Mouse (Mus musculus) lung, embryonic 14.5 days (tissue): ENCODE data around the gene Hoxa3. TPM values are rescaled to one million over a fixed set of nuclear protein-coding genes. Genes with fewer than 3 reads are reported as not detected.
A peak's percentile ranks its signal among the peaks of the same experiment; 100 is the strongest.

Source experiments
- ATAC-seq: fragments of 200-750 bp; cut with Nextera tagmentation; 2 replicates; pipeline ENCODE4 v1.8.0; 2017; ENCODE audit warnings: mild to moderate bottlenecking, moderate TSS enrichment, moderate library complexity; ENCODE audit not compliant: insufficient read depth
- DNase-seq: peaks from one replicate; pipeline ENCODE4 v3.0.0-alpha.2; 2015
- H3K27ac ChIP-seq: fragments of 300-500 bp; sonication (generic); 2 replicates; pipeline ENCODE4 v1.5.1; 2014; ENCODE audit warnings: low read depth, mild to moderate bottlenecking, moderate library complexity
- H3K27me3 ChIP-seq: fragments of 300-500 bp; sonication (generic); 2 replicates; pipeline ENCODE4 v1.6.1; 2014; ENCODE audit warnings: low read length, control low read depth; ENCODE audit not compliant: insufficient read depth
- H3K36me3 ChIP-seq: fragments of 300-500 bp; sonication (generic); 2 replicates; pipeline ENCODE4 v1.6.1; 2014; ENCODE audit warnings: control low read depth; ENCODE audit not compliant: insufficient read depth
- H3K4me1 ChIP-seq: fragments of 300-500 bp; sonication (generic); 2 replicates; pipeline ENCODE4 v1.6.1; 2014; ENCODE audit warnings: antibody characterized with exemption, control low read depth; ENCODE audit not compliant: insufficient read depth
- H3K4me2 ChIP-seq: fragments of 300-500 bp; sonication (generic); 2 replicates; pipeline ENCODE4 v1.6.1; 2014; ENCODE audit warnings: mild to moderate bottlenecking
- H3K4me3 ChIP-seq: fragments of 300-500 bp; sonication (generic); 2 replicates; pipeline ENCODE4 v1.5.1; 2014; ENCODE audit warnings: low read depth, low read length
- H3K9ac ChIP-seq: fragments of 300-500 bp; sonication (generic); 2 replicates; pipeline ENCODE4 v1.6.1; 2014
- H3K9me3 ChIP-seq: fragments of 300-500 bp; sonication (generic); 2 replicates; pipeline ENCODE4 v1.6.1; 2016; ENCODE audit warnings: low read depth, low read length, control low read depth
- CTCF ChIP-seq: IDR thresholded peaks from 2 replicates; pipeline ENCODE4 v1.5.1; 2016; ENCODE audit warnings: antibody characterized with exemption, low read depth
- WGBS: fragments of 180-500 bp; shearing (Covaris S2); extraction: QIAGEN DNeasy Blood & Tissue Kit; methylation state at CpG from one replicate; pipeline ENCODE4 v1.1.7; 2014; 5-methylcytosine and 5-hydroxymethylcytosine counted together
- polyA plus RNA-seq: library from polyadenylated mRNA; unstranded; fragments of >200 nt; fragmentation: Nextera tagmentation; extraction: Ambion mirVana; gene quantifications from 2 replicates; pipeline ENCODE4 v1.2.1, GENCODE M21; 2014

The Hoxa3 gene
- polyA plus RNA-seq, result 10.3 and 11.3 TPM in 2 replicates

DNA sequence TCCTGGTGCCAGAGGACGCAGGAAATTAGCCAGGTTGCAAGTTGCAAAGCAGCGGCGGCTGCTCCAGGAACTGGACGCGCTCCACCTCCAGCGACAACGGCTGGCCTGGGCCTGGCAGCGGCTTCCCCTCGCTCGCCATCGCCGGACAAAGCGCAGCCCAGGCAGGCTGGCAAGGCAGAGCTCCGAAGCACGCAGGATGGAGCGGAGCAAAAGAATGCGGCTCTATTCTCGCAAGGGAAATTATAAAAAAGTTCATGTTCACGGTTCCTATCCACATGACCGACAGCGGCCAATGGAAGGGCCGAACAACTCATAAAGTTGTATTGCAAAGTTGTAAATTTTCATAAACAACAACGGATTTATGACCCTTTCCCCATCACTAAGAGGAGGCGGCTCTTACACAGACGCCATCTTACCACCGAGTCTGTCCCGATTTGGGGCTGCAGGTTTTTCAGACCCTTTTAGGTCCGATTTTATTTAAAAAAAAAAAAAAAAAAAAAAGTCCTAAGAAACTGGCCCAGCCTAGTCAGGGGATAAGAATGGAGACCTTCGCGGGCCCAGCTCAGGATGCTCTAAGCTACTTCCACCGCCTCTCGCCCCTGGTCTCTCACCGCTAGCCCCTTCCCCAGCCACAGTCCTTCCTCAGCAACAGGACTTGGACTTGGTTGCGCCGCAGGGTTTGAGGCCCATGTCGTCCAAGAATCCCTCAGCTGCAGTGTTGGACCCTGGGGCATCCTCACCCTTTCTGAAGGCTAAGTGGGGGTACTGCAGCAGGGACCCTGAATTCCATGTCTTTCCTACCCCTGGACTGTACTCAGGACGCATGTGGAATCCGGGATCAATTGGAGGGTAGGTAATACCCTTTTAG is at the start of gene Hoxa3, which contains the start of gene Gm28308:
Gene Hoxa3, minus strand, starts transcription at position 218 of the 868 bp plus-strand sequence.
Gene Gm28308, minus strand, starts transcription at position 221 of the 868 bp plus-strand sequence.
- H3K4me1 ChIP-seq, result 0 out of 2 replicates have a peak, but pooled peaks cover 3% of the 10 kb centered on the region
- peak; percentile 80 for DNase-seq
- peaks cover 98% of the 10 kb centered on the region for H3K27me3 ChIP-seq

DNA sequence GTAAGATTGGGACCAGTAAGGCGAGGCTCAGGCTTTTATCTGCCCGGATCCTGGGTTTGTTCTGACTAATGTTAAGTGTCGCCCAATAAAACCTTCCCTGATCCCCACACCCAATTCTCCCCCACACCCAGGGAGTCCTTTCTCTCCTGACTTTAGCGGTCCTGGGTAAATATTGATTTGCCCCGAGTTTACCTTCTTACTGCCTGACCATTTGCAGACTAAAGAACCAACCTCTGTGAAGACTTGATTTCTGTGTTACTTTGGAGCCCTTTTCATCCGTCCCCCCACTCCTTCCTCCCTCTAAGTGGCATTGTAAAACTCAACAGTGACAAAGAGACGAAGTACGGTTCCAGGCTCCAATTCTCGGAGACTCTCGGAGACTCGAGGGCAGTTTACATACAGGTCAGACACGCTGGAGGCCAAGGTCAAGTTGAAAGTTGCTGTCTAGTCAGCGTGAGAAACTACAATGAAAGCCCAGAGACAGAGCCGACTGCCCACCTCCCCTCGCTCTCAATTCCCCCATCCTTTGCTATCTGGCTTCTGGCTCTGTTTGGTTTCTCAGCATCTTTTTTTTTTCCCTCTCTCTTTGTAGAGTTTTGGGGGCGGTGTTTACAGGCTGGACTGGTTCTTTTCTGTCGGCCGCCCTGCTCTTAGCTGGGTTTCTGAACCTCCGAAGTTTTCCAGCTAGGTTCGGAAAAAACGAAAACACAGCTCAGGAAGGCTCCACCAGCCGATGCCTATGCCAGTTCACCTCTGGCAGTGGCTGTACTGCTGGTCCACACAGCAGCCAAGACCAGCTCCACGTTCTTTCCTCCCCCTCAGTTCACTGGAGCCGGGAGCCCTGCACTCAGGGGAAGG is 49.6 kb upstream of the Hoxa3 start:
- peak; percentile 20 for DNase-seq
- Histone ChIP-seq H3K4me1 (no peaks in the 10 kb centered on the region), H3K4me3 (no peak overlapping the region), H3K36me3 (no peaks in the 10 kb centered on the region), H3K9ac (no peak overlapping the region), H3K9me3 (no peaks in the 10 kb centered on the region), H3K27ac (no peak overlapping the region), H3K4me2 (no peak overlapping the region), H3K27me3 (peaks cover 90% of the 10 kb centered on the region)
- ATAC-seq, result no peak
- WGBS, result 2% methylated on average over 24 of the region's 24 CpGs
- TF ChIP-seq CTCF, result no peak

More for the DNA sequence above, at the start of gene Hoxa3, which contains the start of gene Gm28308:
- TF ChIP-seq CTCF, result no peak
- Histone ChIP-seq H3K36me3 (no peaks in the 10 kb centered on the region), H3K4me2 (peak within 1 kb of the TSS; percentile 87), H3K9ac (peak within 1 kb of the TSS; percentile 40), H3K9me3 (no peaks in the 10 kb centered on the region), H3K4me3 (peak within 1 kb of the TSS; percentile 43), H3K27ac (peak within 1 kb of the TSS; percentile 85; the same call in 1 of the 2 replicates)
- WGBS, result 9% methylated on average over 38 of the region's 38 CpGs
- peak; percentile 21; the same call in 1 of the 2 replicates for ATAC-seq

DNA sequence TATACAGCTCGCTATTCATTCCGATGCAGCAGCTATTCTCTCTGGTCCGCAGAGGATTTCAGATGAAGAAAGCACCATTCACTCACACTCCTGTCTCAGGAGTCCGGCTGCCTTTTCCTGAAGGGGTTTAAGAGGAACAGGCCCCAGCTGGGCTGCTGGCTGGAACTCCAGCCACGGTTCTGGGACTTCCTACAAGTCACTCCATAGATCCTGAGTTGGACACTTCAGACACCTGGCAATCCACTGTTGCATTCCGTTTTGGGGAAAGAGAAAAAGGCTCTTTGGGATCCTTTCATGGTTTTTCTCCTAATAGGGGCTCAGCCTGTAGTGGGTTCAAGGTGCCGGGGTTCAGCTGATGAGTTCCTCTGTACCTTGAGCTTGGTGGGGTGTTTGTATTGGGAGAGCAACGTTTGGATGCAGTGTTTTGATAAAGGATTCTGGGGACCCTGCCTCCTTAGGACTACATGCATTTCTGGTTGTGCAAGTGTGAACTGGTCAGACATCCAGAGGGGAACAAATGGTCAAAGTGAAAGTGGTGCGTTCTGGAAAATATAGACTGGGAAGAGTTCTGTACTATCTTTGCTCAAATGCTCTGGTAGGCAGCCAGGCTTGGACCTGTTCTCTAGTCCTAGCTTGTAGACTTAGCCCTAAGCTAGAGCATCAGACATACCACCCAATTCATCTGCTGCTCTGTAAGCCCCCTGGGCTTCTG is 48.8 kb upstream of the Hoxa3 start:
- WGBS, result 3% methylated on average over 9 of the region's 9 CpGs
- no peak overlapping the region for H3K27ac ChIP-seq

DNA sequence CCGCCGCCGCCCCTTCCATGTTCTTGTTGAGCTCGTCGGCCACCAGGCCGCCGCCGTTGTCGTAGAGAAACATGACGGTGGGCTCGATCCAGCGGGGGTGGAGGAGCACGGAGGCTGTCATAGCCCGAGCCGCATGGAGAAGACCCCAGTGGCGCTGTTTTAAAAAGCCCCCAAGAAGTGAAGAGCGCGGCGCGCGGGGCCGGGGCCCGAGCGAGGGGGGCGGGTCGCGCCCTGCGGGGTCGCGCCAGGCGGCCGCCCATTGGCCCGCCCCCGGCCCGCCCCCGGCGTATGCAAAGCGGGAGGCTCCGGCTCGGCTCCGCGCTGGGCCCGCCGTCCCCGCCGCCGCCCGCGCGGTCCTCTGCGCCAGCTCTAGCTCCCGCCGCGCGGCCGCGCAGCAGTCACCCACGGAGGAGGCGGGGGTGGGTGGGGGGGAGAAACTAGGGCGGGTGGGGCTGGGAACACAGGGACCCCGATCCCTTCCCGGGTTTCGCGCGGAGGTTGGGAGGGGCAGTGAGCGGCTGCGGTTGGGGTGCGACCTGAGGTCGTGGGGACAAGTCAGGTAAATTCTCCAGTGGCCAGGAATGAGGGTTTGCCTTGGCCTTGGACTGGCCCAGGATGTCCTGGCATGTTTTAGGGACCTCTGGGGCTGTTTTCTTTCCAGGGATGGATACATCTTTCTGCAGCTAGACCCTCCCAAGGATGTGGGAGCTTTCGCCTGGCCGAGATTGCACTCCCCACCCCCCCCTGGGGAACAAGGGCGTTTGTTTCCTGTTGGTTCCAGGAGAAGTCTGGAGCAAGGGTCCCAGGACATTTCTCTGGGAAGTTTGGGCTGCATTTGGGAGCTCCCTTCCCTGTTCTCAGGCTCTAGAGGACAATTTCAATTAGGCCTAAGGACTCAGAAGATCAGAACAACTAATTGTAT is 47.8 kb upstream of the Hoxa3 start, which contains the start of gene Hoxa13:
Gene Hoxa13, minus strand, starts transcription at position 227 of the 922 bp plus-strand sequence.
- TF ChIP-seq CTCF, result no peak
- peak within 1 kb of the TSS; percentile 67 for H3K4me2 ChIP-seq
- peaks cover 91% of the 10 kb centered on the region for H3K27me3 ChIP-seq
- H3K27ac ChIP-seq, result no peak within 1 kb of the TSS
- DNase-seq (peak; percentile 63), ATAC-seq (peak; percentile 82; the same call in 1 of the 2 replicates)
- H3K9me3 ChIP-seq, result no peaks in the 10 kb centered on the region
- H3K4me3 ChIP-seq, result peak within 1 kb of the TSS; percentile 38
- H3K4me1 ChIP-seq, result no peaks in the 10 kb centered on the region
- H3K36me3 ChIP-seq, result no peaks in the 10 kb centered on the region
- 0 out of 2 replicates have a peak within 1 kb of the TSS, but pooled peaks have one; percentile 17 for H3K9ac ChIP-seq
- 1% methylated on average over 65 of the region's 72 CpGs for WGBS

More for the DNA sequence above, 48.8 kb upstream of the Hoxa3 start:
- no peak for TF ChIP-seq CTCF
- Histone ChIP-seq H3K4me2 (no peak overlapping the region), H3K36me3 (no peaks in the 10 kb centered on the region), H3K4me1 (no peaks in the 10 kb centered on the region), H3K4me3 (no peak overlapping the region), H3K9ac (no peak overlapping the region), H3K27me3 (peaks cover 91% of the 10 kb centered on the region), H3K9me3 (no peaks in the 10 kb centered on the region)
- ATAC-seq, result no peak
- DNase-seq, result peak; percentile 38

GRCm38 (mm10) chr6:52259811-52260261 is 46.7 kb upstream of the Hoxa3 start:
- no peak for DNase-seq
- H3K4me2 ChIP-seq, result peak overlapping the region; percentile 67
- peaks cover 88% of the 10 kb centered on the region for H3K27me3 ChIP-seq
- no peak overlapping the region for H3K9ac ChIP-seq
- H3K27ac ChIP-seq, result no peak overlapping the region
- H3K4me1 ChIP-seq, result no peaks in the 10 kb centered on the region
- no peak for ATAC-seq
- no peaks in the 10 kb centered on the region for H3K9me3 ChIP-seq
- no peaks in the 10 kb centered on the region for H3K36me3 ChIP-seq
- 1% methylated on average over 33 of the region's 39 CpGs for WGBS
- no peak for TF ChIP-seq CTCF
- peak overlapping the region; percentile 30 for H3K4me3 ChIP-seq
